In the genomic region with DNA sequence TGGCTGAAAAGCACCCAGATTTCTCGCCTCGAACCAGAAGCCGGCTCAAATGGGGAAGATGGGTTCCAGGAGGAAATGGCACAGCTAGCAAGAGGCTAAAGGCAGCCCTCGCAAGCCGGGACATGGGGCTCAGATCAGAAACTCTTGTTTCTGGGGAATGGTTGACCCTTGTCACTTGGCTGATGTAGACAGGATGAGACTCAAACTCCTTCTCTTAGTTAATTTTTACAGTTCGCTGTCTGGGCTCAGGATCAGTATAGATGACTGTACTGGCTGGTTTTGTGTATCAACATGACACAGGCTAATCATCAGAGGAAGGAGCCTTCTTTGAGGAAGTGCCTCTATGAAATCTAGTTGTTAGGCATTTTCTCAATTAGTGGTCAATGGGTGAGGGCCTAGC, we compare ENCODE assay signal across 23 mouse cellular contexts. TPM values are rescaled to one million over a fixed set of nuclear protein-coding genes. Genes with fewer than 3 reads are reported as not detected.
DNase-seq lines count a peak whose midpoint lies in the region; ATAC-seq and TF ChIP-seq lines count a peak whose summit lies in the region.
"Had no signal": no experiment of that assay in that cellular context is flagged by ENCODE, and none has a peak within 500 bp of the region (broad histone marks: within the 10 kb centered on the region; RNA-seq: fewer than 3 reads in every experiment).

No protein-coding gene starts in this region.

- no peaks in the 10 kb centered on the region for H3K36me3 ChIP-seq in kidney, adult 2 months (ENCODE audit: control insufficient read depth, insufficient read depth, low read length)
- no peaks in the 10 kb centered on the region for H3K36me3 ChIP-seq in kidney, embryonic 16.5 days (ENCODE audit: insufficient read depth, low read length)
- H3K36me3 ChIP-seq: G1E had no signal

- H3K9ac ChIP-seq in kidney, embryonic 16.5 days (replicated peaks; ENCODE audit: low read length), result no peak overlapping the region

- no peaks in the 10 kb centered on the region for H3K9me3 ChIP-seq in kidney, embryonic 16.5 days (ENCODE audit: low read length)

- H3K27me3 ChIP-seq in kidney, adult 2 months (replicated peaks; ENCODE audit: control insufficient read depth, insufficient read depth, low read length), result no peaks in the 10 kb centered on the region
- no peaks in the 10 kb centered on the region for H3K27me3 ChIP-seq in kidney, embryonic 16.5 days (ENCODE audit: insufficient read depth, low read length)
- H3K27me3 ChIP-seq: CH12.LX, Patski had no signal

- TF ChIP-seq POLR2A in kidney, adult 2 months (IDR thresholded peaks at IDR 0.05; ENCODE audit: low read depth, low read length), result no peak

- H3K4me3 ChIP-seq in kidney, adult 2 months (ENCODE audit: insufficient read depth, low read depth, low read length), result no peak overlapping the region
- H3K4me3 ChIP-seq in kidney, embryonic 16.5 days (ENCODE audit: low read length), result no peak overlapping the region

- 89% methylated on average over 6 of the region's 6 CpGs for WGBS in kidney, adult 2 months
- 92% methylated on average over 6 of the region's 6 CpGs for WGBS in kidney, embryonic 16.5 days

- no peak overlapping the region for H3K27ac ChIP-seq in kidney, adult 2 months (ENCODE audit: insufficient read depth, low read depth, low read length)
- H3K27ac ChIP-seq in kidney, embryonic 16.5 days (ENCODE audit: low read length), result no peak overlapping the region

- H3K4me2 ChIP-seq in kidney, embryonic 16.5 days (replicated peaks; ENCODE audit: low read depth, low read length), result no peak overlapping the region

- no peak for ATAC-seq in kidney, embryonic 16.5 days (ENCODE audit: low FRiP score, low TSS enrichment)
- ATAC-seq: activated CD4-positive, CD25-positive, alpha-beta regulatory T cell, adult 4 months; CD4-positive, CD25-positive, alpha-beta regulatory T cell, adult 4 months; Patski had no signal

- DNase-seq in kidney, adult 2 months, result peak; percentile 69
- DNase-seq in kidney, adult 8-10 months, result peak; percentile 13 to 24
- no peak for DNase-seq in kidney, postnatal 25 days
- DNase-seq in kidney, adult 9 months, result peak; percentile 67
- no peak for DNase-seq in kidney, adult 11 months
- DNase-seq: adrenal gland, adult 2 months; adrenal gland, adult 8-10 months; adrenal gland, postnatal 10 days; adrenal gland, postnatal 14 days; adrenal gland, postnatal 25 days; adrenal gland, postnatal 36 days; B cell, adult 2 months; cerebellum, adult 11 months; cerebellum, adult 11-12 months; cerebellum, adult 18-20 months had no signal

- TF ChIP-seq CTCF in kidney, adult 2 months (conservative IDR thresholded peaks at IDR 0.05; ENCODE audit: insufficient read depth, insufficient read length, low read depth, low read length), result no peak

- no peaks in the 10 kb centered on the region for H3K4me1 ChIP-seq in kidney, adult 2 months (ENCODE audit: control insufficient read depth, insufficient read depth, low read length)
- no peaks in the 10 kb centered on the region for H3K4me1 ChIP-seq in kidney, embryonic 16.5 days (ENCODE audit: insufficient read depth, low read length)

RNA-seq across cellular contexts. Expression of gene 4930522H14Rik, which starts 33.6 kb away (rescaled TPM):
- not detected in 2 replicates for polyA plus RNA-seq in kidney, adult 2 months (2012; rRNA removed)
- not detected in 2 replicates for polyA plus RNA-seq in kidney, embryonic 16.5 days (2015; fragmentation: Nextera tagmentation; extraction: Ambion mirVana)
- polyA plus RNA-seq: activated CD4-positive, CD25-positive, alpha-beta regulatory T cell, adult 4 months; adrenal gland, adult 2 months; brain, embryonic 14.5 days; C2C12; CD4-positive, CD25-positive, alpha-beta regulatory T cell, adult 4 months; G1E; Patski had no signal

Comparison
In these comparisons a context has a peak if more than half of its experiments do, and no peak if none do; other contexts are left out.
1. DNase-seq: peak in kidney, adult 2 months (single experiment), kidney, adult 8-10 months (2 of 2) and kidney, adult 9 months (single experiment); none in kidney, postnatal 25 days (0 of 2) and kidney, adult 11 months (single experiment).